Mouse (Mus musculus): Measurements from ENCODE around the gene Ms4a10.

The Ms4a10 gene

GRCm38 (mm10) chr19:10918321-10918991 lies 56.0 kb downstream of the Ms4a10 start:
- no peak for DNase-seq (ENCODE audit: low read depth, low spot score)

DNA sequence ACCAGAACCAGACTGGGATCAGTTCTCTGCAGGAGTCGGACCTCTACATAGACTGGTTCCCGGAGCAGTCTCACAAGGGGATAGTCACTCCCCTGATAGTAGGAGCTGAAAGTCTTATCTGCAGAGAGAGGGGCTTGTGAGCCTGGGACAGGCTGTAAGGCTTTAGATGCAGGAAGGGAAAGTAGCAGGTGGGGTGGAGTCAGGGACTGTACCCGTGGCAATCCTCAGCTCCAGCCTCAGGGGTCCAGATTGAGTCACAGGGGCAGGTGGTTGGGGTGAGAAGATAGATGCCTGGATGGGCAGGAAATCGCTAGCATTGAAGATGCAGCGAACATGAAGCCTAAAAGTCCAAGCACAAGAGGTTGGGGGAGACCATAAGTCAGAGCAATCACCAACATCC lies 58.0 kb downstream of the Ms4a10 start:
- DNase-seq (ENCODE audit: low read depth, low spot score): no peak

DNA sequence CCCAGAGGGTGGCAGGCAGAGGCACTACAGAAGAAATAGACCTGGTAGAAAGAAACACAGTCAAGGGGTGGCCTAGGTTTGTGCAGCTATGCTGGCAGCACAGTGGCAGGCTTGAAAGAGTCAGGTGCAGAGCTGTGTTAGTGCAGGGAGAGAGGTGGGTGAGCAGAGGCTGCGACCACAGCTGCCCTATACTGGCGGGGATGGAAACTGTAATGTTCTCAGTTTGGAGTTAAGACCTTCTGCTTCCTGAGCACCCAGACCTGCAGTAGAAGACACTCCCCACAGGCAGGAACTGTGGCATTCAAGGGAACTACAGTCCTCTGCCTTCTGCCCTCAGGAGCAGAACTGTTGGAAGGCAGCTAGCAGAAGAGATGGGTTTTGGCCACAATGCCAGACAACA lies 59.6 kb downstream of the Ms4a10 start:
- DNase-seq (ENCODE audit: low read depth, low spot score): no peak

- no peak for DNase-seq (ENCODE audit: low read depth, low spot score)
These were observed 60.2 kb downstream of the Ms4a10 start for GRCm38 (mm10) chr19:10914291-10914690.

Data from WW6 (cell line).